ENCODE assay signal across 8 mouse cellular contexts in genomic region chr7:89404734-89405440, GRCm38 (mm10). TPM values are rescaled to one million over a fixed set of nuclear protein-coding genes. Genes with fewer than 3 reads are reported as not detected.
DNase-seq lines count a peak whose midpoint lies in the region; ATAC-seq and TF ChIP-seq lines count a peak whose summit lies in the region.

No protein-coding gene starts in this region.

- peaks cover 37% of the 10 kb centered on the region for H3K4me1 ChIP-seq in forebrain, embryonic 13.5 days
- H3K4me1 ChIP-seq in limb, embryonic 14.5 days (ENCODE audit: control insufficient read depth, insufficient read depth, low read length), result peaks cover 17% of the 10 kb centered on the region
- H3K4me1 ChIP-seq in midbrain, embryonic 12.5 days, result peaks cover 27% of the 10 kb centered on the region

- 0 out of 2 replicates have a peak, but pooled peaks cover 3% of the 10 kb centered on the region for H3K36me3 ChIP-seq in forebrain, embryonic 13.5 days (ENCODE audit: poor library complexity, severe bottlenecking)
- peaks cover 19% of the 10 kb centered on the region for H3K36me3 ChIP-seq in limb, embryonic 14.5 days (ENCODE audit: control insufficient read depth, insufficient read depth, low read length)
- no peaks in the 10 kb centered on the region for H3K36me3 ChIP-seq in midbrain, embryonic 12.5 days

- peak overlapping the region; percentile 77 for H3K9ac ChIP-seq in forebrain, embryonic 13.5 days
- H3K9ac ChIP-seq in limb, embryonic 14.5 days (ENCODE audit: low read depth, low read length, severe bottlenecking), result peak overlapping the region; percentile 86
- peak overlapping the region; percentile 65 for H3K9ac ChIP-seq in midbrain, embryonic 12.5 days (replicated peaks)

- peak overlapping the region; percentile 99 for H3K4me2 ChIP-seq in forebrain, embryonic 13.5 days
- H3K4me2 ChIP-seq in limb, embryonic 14.5 days (replicated peaks; ENCODE audit: low read depth, low read length, severe bottlenecking), result peak overlapping the region; percentile 89
- H3K4me2 ChIP-seq in midbrain, embryonic 12.5 days (replicated peaks), result peak overlapping the region; percentile 99

- WGBS in forebrain, embryonic 13.5 days, result 1% methylated on average over 35 of the region's 35 CpGs
- under 1% methylated on average over 35 of the region's 35 CpGs for WGBS in limb, embryonic 14.5 days
- WGBS in midbrain, embryonic 12.5 days, result under 1% methylated on average over 35 of the region's 35 CpGs

- intact Hi-C loops in heart, postnatal 36 days (cut with DNase I), result loop anchor here (5.0 kb wide), 4 partner anchors 33 to 727 kb away; partner anchors contain the start of gene Picalm

- peaks cover 29% of the 10 kb centered on the region for H3K27me3 ChIP-seq in forebrain, embryonic 13.5 days
- no peaks in the 10 kb centered on the region for H3K27me3 ChIP-seq in limb, embryonic 14.5 days (ENCODE audit: control insufficient read depth, insufficient read depth, low read length)
- peaks cover 45% of the 10 kb centered on the region for H3K27me3 ChIP-seq in midbrain, embryonic 12.5 days

- peak; percentile 5 for ATAC-seq in forebrain, embryonic 13.5 days
- no peak for ATAC-seq in limb, embryonic 14.5 days (ENCODE audit: low FRiP score, low read depth)
- ATAC-seq in midbrain, embryonic 12.5 days (ENCODE audit: low FRiP score, low read depth), result no peak

- no peak for TF ChIP-seq POLR2A in limb, embryonic 14.5 days (IDR thresholded peaks at IDR 0.05; ENCODE audit: borderline replicate concordance, extremely low read depth, insufficient read depth, insufficient read length)

- H3K4me3 ChIP-seq in forebrain, embryonic 13.5 days, result peak overlapping the region; percentile 66
- peak overlapping the region; percentile 72 for H3K4me3 ChIP-seq in limb, embryonic 14.5 days (replicated peaks; ENCODE audit: low read length)
- peak overlapping the region; percentile 61 for H3K4me3 ChIP-seq in midbrain, embryonic 12.5 days

- peak; percentile 24 for DNase-seq in cerebellum, postnatal 14 days
- no peak for DNase-seq in cerebellum, adult 11-12 months
- DNase-seq in adipocyte (ENCODE audit: low spot score), result peak; percentile 64
- DNase-seq in heart, postnatal 36 days, result peak; percentile 63 to 81
- DNase-seq in limb, embryonic 14.5 days (ENCODE audit: low spot score), result no peak
- DNase-seq in T-cell, adult 2 months (ENCODE audit: low spot score), result no peak

- H3K9me3 ChIP-seq in forebrain, embryonic 13.5 days (replicated peaks), result no peaks in the 10 kb centered on the region
- H3K9me3 ChIP-seq in limb, embryonic 14.5 days (ENCODE audit: control insufficient read depth, low read length), result no peaks in the 10 kb centered on the region
- no peaks in the 10 kb centered on the region for H3K9me3 ChIP-seq in midbrain, embryonic 12.5 days

- H3K27ac ChIP-seq in forebrain, embryonic 13.5 days, result peak overlapping the region; percentile 48; the same call in 1 of the 2 replicates
- peak overlapping the region; percentile 69 for H3K27ac ChIP-seq in limb, embryonic 14.5 days (replicated peaks; ENCODE audit: low read depth, low read length)
- H3K27ac ChIP-seq in midbrain, embryonic 12.5 days (replicated peaks), result peak overlapping the region; percentile 35; the same call in 1 of the 2 replicates

RNA-seq across cellular contexts. Expression of gene Fzd4, which starts 0.7 kb away (rescaled TPM):
- 1.3 and 1.5 TPM in 2 replicates for polyA plus RNA-seq in forebrain, embryonic 13.5 days (2015; fragmentation: Nextera tagmentation; extraction: Ambion mirVana)
- 10 to 100 TPM; 31.6 to 35.8 TPM for total RNA-seq in heart, postnatal 36 days (2021)
- polyA plus RNA-seq in limb, embryonic 14.5 days (2012; rRNA removed), result 23.4 and 23.6 TPM in 2 replicates
- 20.2 and 22.6 TPM in 2 replicates for polyA plus RNA-seq in limb, embryonic 14.5 days (2014; fragmentation: Nextera tagmentation; extraction: Ambion mirVana)
- polyA plus RNA-seq in midbrain, embryonic 12.5 days (2016; fragmentation: Nextera tagmentation; extraction: Ambion mirVana), result 2.1 and 2.5 TPM in 2 replicates

RNA-seq across cellular contexts. Expression of gene Tmem135, which starts 0.9 kb away (rescaled TPM):
- polyA plus RNA-seq in forebrain, embryonic 13.5 days (2015; fragmentation: Nextera tagmentation; extraction: Ambion mirVana), result 18.3 and 19.0 TPM in 2 replicates
- 10 to 100 TPM; 43.3 to 51.3 TPM for total RNA-seq in heart, postnatal 36 days (2021)
- polyA plus RNA-seq in limb, embryonic 14.5 days (2012; rRNA removed), result 12.4 and 18.8 TPM in 2 replicates
- polyA plus RNA-seq in limb, embryonic 14.5 days (2014; fragmentation: Nextera tagmentation; extraction: Ambion mirVana), result 18.6 and 21.7 TPM in 2 replicates
- polyA plus RNA-seq in midbrain, embryonic 12.5 days (2016; fragmentation: Nextera tagmentation; extraction: Ambion mirVana), result 19.1 and 20.9 TPM in 2 replicates

Comparison
In these comparisons a context has a peak if more than half of its experiments do, and no peak if none do; other contexts are left out.
1. DNase-seq: peak in cerebellum, postnatal 14 days (2 of 2), adipocyte (single experiment) and heart, postnatal 36 days (2 of 2); none in cerebellum, adult 11-12 months (single experiment), limb, embryonic 14.5 days (single experiment) and T-cell, adult 2 months (single experiment).
2. Peak in every context shown above with its lines, with median percentiles within 50 percentile points of each other: H3K27ac ChIP-seq, H3K4me2 ChIP-seq, H3K4me3 ChIP-seq and H3K9ac ChIP-seq.